ENCODE assay signal across 19 mouse cellular contexts in genomic region chr12:46782301-46783280, GRCm38 (mm10). TPM values are rescaled to one million over a fixed set of nuclear protein-coding genes. Genes with fewer than 3 reads are reported as not detected.
A peak's percentile ranks its signal among the peaks of the same experiment; 100 is the strongest.
DNase-seq lines count a peak whose midpoint lies in the region; ATAC-seq lines count a peak whose summit lies in the region.
"Had no signal": no experiment of that assay in that cellular context is flagged by ENCODE, and none has a peak within 500 bp of the region (broad histone marks: within the 10 kb centered on the region; RNA-seq: fewer than 3 reads in every experiment).

No protein-coding gene starts in this region.

- H3K4me3 ChIP-seq in forebrain, embryonic 15.5 days = no peak overlapping the region
- no peak overlapping the region for H3K4me3 ChIP-seq in forebrain, embryonic 16.5 days (replicated peaks; ENCODE audit: low read length)
- H3K4me3 ChIP-seq: embryonic facial prominence, embryonic 13.5 days; gastrocnemius, adult 2 months; heart, embryonic 12.5 days; hindbrain, embryonic 10.5 days; hindbrain, embryonic 15.5 days had no signal

- ATAC-seq in forebrain, embryonic 15.5 days (replicated peaks) = 0 out of 2 replicates have a peak, but pooled peaks have one; percentile 19
- ATAC-seq in forebrain, embryonic 16.5 days = no peak
- no peak for ATAC-seq in CD4-positive, CD25-positive, alpha-beta regulatory T cell, adult 4 months
- ATAC-seq in inflammation-experienced regulatory T-cells, adult 6 months = no peak

- no peak overlapping the region for H3K4me2 ChIP-seq in forebrain, embryonic 15.5 days (replicated peaks)
- no peak overlapping the region for H3K4me2 ChIP-seq in forebrain, embryonic 16.5 days (ENCODE audit: low read length)
- H3K4me2 ChIP-seq: embryonic facial prominence, embryonic 13.5 days; heart, embryonic 12.5 days; hindbrain, embryonic 15.5 days had no signal

- H3K27ac ChIP-seq in forebrain, embryonic 15.5 days (replicated peaks) = no peak overlapping the region
- H3K27ac ChIP-seq in forebrain, embryonic 16.5 days (ENCODE audit: low read length) = no peak overlapping the region
- H3K27ac ChIP-seq: embryonic facial prominence, embryonic 13.5 days; gastrocnemius, adult 2 months; hindbrain, embryonic 10.5 days; hindbrain, embryonic 15.5 days had no signal

- no peaks in the 10 kb centered on the region for H3K27me3 ChIP-seq in forebrain, embryonic 15.5 days
- H3K27me3 ChIP-seq in forebrain, embryonic 16.5 days (replicated peaks; ENCODE audit: control insufficient read depth, insufficient read depth, low read length) = no peaks in the 10 kb centered on the region
- H3K27me3 ChIP-seq: embryonic facial prominence, embryonic 13.5 days; heart, embryonic 12.5 days; hindbrain, embryonic 15.5 days had no signal

- DNase-seq in thymus, postnatal 0 days (ENCODE audit: low spot score) = peak; percentile 59
- no peak for DNase-seq in thymus, postnatal 4 days
- DNase-seq in retina, embryonic 14.5 days (ENCODE audit: low spot score) = peak; percentile 24
- DNase-seq: adrenal gland, postnatal 10 days; cerebellum, adult 18-20 months; cerebellum, adult 9-11 months; cerebellum, postnatal 36 days; gastrocnemius, adult 2 months; gastrocnemius, postnatal 25 days; kidney, adult 11 months had no signal

- H3K9ac ChIP-seq in forebrain, embryonic 15.5 days (replicated peaks) = no peak overlapping the region
- no peak overlapping the region for H3K9ac ChIP-seq in forebrain, embryonic 16.5 days (replicated peaks; ENCODE audit: low read depth, low read length)
- H3K9ac ChIP-seq: embryonic facial prominence, embryonic 13.5 days; heart, embryonic 12.5 days; hindbrain, embryonic 15.5 days had no signal

- no peaks in the 10 kb centered on the region for H3K9me3 ChIP-seq in forebrain, embryonic 15.5 days
- H3K9me3 ChIP-seq in forebrain, embryonic 16.5 days (ENCODE audit: control insufficient read depth, low read length) = no peaks in the 10 kb centered on the region
- H3K9me3 ChIP-seq: embryonic facial prominence, embryonic 13.5 days; G1E; heart, embryonic 12.5 days; hindbrain, embryonic 10.5 days; hindbrain, embryonic 15.5 days had no signal

- H3K36me3 ChIP-seq in forebrain, embryonic 15.5 days = no peaks in the 10 kb centered on the region
- no peaks in the 10 kb centered on the region for H3K36me3 ChIP-seq in forebrain, embryonic 16.5 days (ENCODE audit: control insufficient read depth, insufficient read depth)
- H3K36me3 ChIP-seq: embryonic facial prominence, embryonic 13.5 days; heart, embryonic 12.5 days; hindbrain, embryonic 15.5 days had no signal

- H3K4me1 ChIP-seq in forebrain, embryonic 15.5 days = no peaks in the 10 kb centered on the region
- no peaks in the 10 kb centered on the region for H3K4me1 ChIP-seq in forebrain, embryonic 16.5 days (replicated peaks; ENCODE audit: control insufficient read depth, insufficient read depth, low read length)
- H3K4me1 ChIP-seq: embryonic facial prominence, embryonic 13.5 days; heart, embryonic 12.5 days; hindbrain, embryonic 10.5 days had no signal

- WGBS in forebrain, embryonic 15.5 days = 21% methylated on average over 8 of the region's 8 CpGs
- WGBS in forebrain, embryonic 16.5 days = 21% methylated on average over 8 of the region's 8 CpGs

RNA-seq across cellular contexts. Expression of gene Nova1, which starts 36.1 kb away (rescaled TPM):
- polyA plus RNA-seq in forebrain, embryonic 15.5 days (2015; fragmentation: Nextera tagmentation; extraction: Ambion mirVana) = 18.9 and 26.6 TPM in 2 replicates
- polyA plus RNA-seq in forebrain, embryonic 16.5 days (2015; fragmentation: Nextera tagmentation; extraction: Ambion mirVana) = 17.6 and 31.6 TPM in 2 replicates
- 0.13 and 0.20 TPM in 2 replicates for polyA plus RNA-seq in thymus, postnatal 0 days (2015; fragmentation: Nextera tagmentation; extraction: Ambion mirVana)
- under 1 TPM in 1 of 2 experiments, not detected in 1; 0.47 TPM for polyA plus RNA-seq in CD4-positive, CD25-positive, alpha-beta regulatory T cell, adult 4 months (2017; shearing (Covaris generic))
- under 1 TPM in 1 of 3 experiments, not detected in 2; 0.04 TPM for polyA plus RNA-seq in inflammation-experienced regulatory T-cells, adult 6 months (2017; shearing (Covaris generic))

Comparison
In these comparisons a context has a peak if more than half of its experiments do, and no peak if none do; other contexts are left out.
1. RNA of gene Nova1, which starts 36.1 kb away (polyA plus RNA-seq): 17.6 to 31.6 TPM in forebrain, embryonic 16.5 days and 18.9 to 26.6 TPM in forebrain, embryonic 15.5 days; 0.47 TPM in CD4-positive, CD25-positive, alpha-beta regulatory T cell, adult 4 months, 0.13 to 0.20 TPM in thymus, postnatal 0 days and 0.04 TPM in inflammation-experienced regulatory T-cells, adult 6 months; every median in the first group is over 10 times any median in the second.